Mouse (Mus musculus): ENCODE data around the gene Col11a1. TPM values are rescaled to one million over a fixed set of nuclear protein-coding genes. Genes with fewer than 3 reads are reported as not detected.

The Col11a1 gene
- polyA plus RNA-seq, 1 experiment from 2014 or later, result 43.6 TPM

- Histone ChIP-seq H3K4me3 (replicated peaks) (no peak overlapping the region), H3K4me1 (replicated peaks) (no peaks in the 10 kb centered on the region), H3K9ac (replicated peaks) (no peak overlapping the region), H3K27me3 (no peaks in the 10 kb centered on the region), H3K9me3 (no peaks in the 10 kb centered on the region), H3K36me3 (peaks cover 2% of the 10 kb centered on the region; the same call in 1 of the 2 replicates), H3K27ac (no peak overlapping the region), H3K4me2 (no peak overlapping the region)
- no peak for ATAC-seq (ENCODE audit: insufficient number of reproducible peaks, insufficient read depth, low FRiP score, low TSS enrichment, low read depth)
- 30% methylated on average over 3 of the region's 3 CpGs for WGBS
These were observed 116.8 kb downstream of the Col11a1 start for GRCm38 (mm10) chr3:114147140-114147539.

- WGBS, result 86% methylated on average over 6 of the region's 6 CpGs
- no peak overlapping the region for H3K4me2 ChIP-seq
- no peak overlapping the region for H3K4me3 ChIP-seq (replicated peaks)
- no peaks in the 10 kb centered on the region for H3K4me1 ChIP-seq (replicated peaks)
- ATAC-seq (ENCODE audit: insufficient number of reproducible peaks, insufficient read depth, low FRiP score, low TSS enrichment, low read depth), result no peak
- 0 out of 2 replicates have a peak, but pooled peaks cover 3% of the 10 kb centered on the region for H3K36me3 ChIP-seq
- no peaks in the 10 kb centered on the region for H3K27me3 ChIP-seq
- H3K27ac ChIP-seq, result no peak overlapping the region
- no peaks in the 10 kb centered on the region for H3K9me3 ChIP-seq
- H3K9ac ChIP-seq (replicated peaks), result no peak overlapping the region
These were observed 167.8 kb downstream of the Col11a1 start for GRCm38 (mm10) chr3:114197964-114198750.

GRCm38 (mm10) chr3:114212255-114212654 lies 181.9 kb downstream of the Col11a1 start:
- no peak overlapping the region for H3K27ac ChIP-seq
- H3K4me3 ChIP-seq (replicated peaks), result no peak overlapping the region
- 86% methylated on average over 4 of the region's 4 CpGs for WGBS
- ATAC-seq (ENCODE audit: insufficient number of reproducible peaks, insufficient read depth, low FRiP score, low TSS enrichment, low read depth), result no peak
- no peak overlapping the region for H3K9ac ChIP-seq (replicated peaks)
- H3K9me3 ChIP-seq, result no peaks in the 10 kb centered on the region
- no peak overlapping the region for H3K4me2 ChIP-seq
- H3K4me1 ChIP-seq (replicated peaks), result no peaks in the 10 kb centered on the region
- no peaks in the 10 kb centered on the region for H3K27me3 ChIP-seq
- peaks cover 26% of the 10 kb centered on the region for H3K36me3 ChIP-seq

- H3K9ac ChIP-seq (replicated peaks), result no peak overlapping the region
- no peaks in the 10 kb centered on the region for H3K9me3 ChIP-seq
- no peak for ATAC-seq (ENCODE audit: insufficient number of reproducible peaks, insufficient read depth, low FRiP score, low TSS enrichment, low read depth)
- H3K27ac ChIP-seq, result no peak overlapping the region
- H3K4me2 ChIP-seq, result no peak overlapping the region
- no peaks in the 10 kb centered on the region for H3K27me3 ChIP-seq
- peaks cover 18% of the 10 kb centered on the region for H3K36me3 ChIP-seq
- WGBS, result 78% methylated on average over 5 of the region's 5 CpGs
- no peak overlapping the region for H3K4me3 ChIP-seq (replicated peaks)
- no peaks in the 10 kb centered on the region for H3K4me1 ChIP-seq (replicated peaks)
These were observed 185.8 kb downstream of the Col11a1 start for GRCm38 (mm10) chr3:114216105-114216504.

GRCm38 (mm10) chr3:114229501-114229900 lies 199.2 kb downstream of the Col11a1 start:
- Histone ChIP-seq H3K36me3 (no peaks in the 10 kb centered on the region), H3K9ac (replicated peaks) (no peak overlapping the region), H3K4me3 (replicated peaks) (no peak overlapping the region), H3K9me3 (no peaks in the 10 kb centered on the region), H3K4me2 (no peak overlapping the region), H3K27ac (no peak overlapping the region), H3K27me3 (no peaks in the 10 kb centered on the region), H3K4me1 (replicated peaks) (no peaks in the 10 kb centered on the region)
- no peak for ATAC-seq (ENCODE audit: insufficient number of reproducible peaks, insufficient read depth, low FRiP score, low TSS enrichment, low read depth)
- 68% methylated on average over 1 of the region's 1 CpGs for WGBS
